Mouse (Mus musculus) ES-Bruce4 (cell line): ENCODE results near the gene Prokr2.

Source experiments
- CTCF ChIP-seq: IDR thresholded peaks from one replicate; pipeline ENCODE4 v1.8.1; 2011; ENCODE audit warnings: low read depth, low read length
- EP300 ChIP-seq: IDR thresholded peaks from 2 replicates; pipeline ENCODE4 v1.6.1; 2011; ENCODE audit warnings: low read depth, low read length; ENCODE audit not compliant: insufficient read depth
- POLR2A ChIP-seq: IDR thresholded peaks from one replicate; pipeline ENCODE4 v1.8.1; 2011; ENCODE audit warnings: low read length; ENCODE audit not compliant: insufficient read depth

GRCm38 (mm10) chr2:132308829-132309228, 76.4 kb downstream of the Prokr2 start:
- TF ChIP-seq POLR2A (no peak), EP300 (no peak), CTCF (no peak)
